Mouse (Mus musculus) spleen, adult 12 weeks (tissue): ENCODE measurements around the gene Col1a1.

Experiments used
- DNase-seq: peaks from one replicate; pipeline ENCODE4 v3.0.0; 2022; ENCODE audit warnings: low spot score

Col1a1 gene

GRCm38 (mm10) chr11:94978178-94978915 lies 42.3 kb downstream of the Col1a1 start:
- no peak for DNase-seq

GRCm38 (mm10) chr11:94978947-94979346 lies 42.9 kb downstream of the Col1a1 start:
- peak; percentile 91 for DNase-seq

GRCm38 (mm10) chr11:94979462-94980179 lies 43.6 kb downstream of the Col1a1 start:
- no peak for DNase-seq

GRCm38 (mm10) chr11:94985140-94985539 lies 49.1 kb downstream of the Col1a1 start:
- no peak for DNase-seq

- no peak for DNase-seq
Measured at GRCm38 (mm10) chr11:94985822-94986221, 49.8 kb downstream of the Col1a1 start.

- DNase-seq = no peak
Measured at GRCm38 (mm10) chr11:94986435-94986834, 50.4 kb downstream of the Col1a1 start.

GRCm38 (mm10) chr11:94987341-94987740 lies 51.3 kb downstream of the Col1a1 start:
- DNase-seq = no peak

GRCm38 (mm10) chr11:94987851-94988250 lies 51.8 kb downstream of the Col1a1 start:
- DNase-seq = no peak

- no peak for DNase-seq
Measured at GRCm38 (mm10) chr11:94988780-94989561, 52.9 kb downstream of the Col1a1 start.

- peak; percentile 68 for DNase-seq
Measured at GRCm38 (mm10) chr11:94989562-94990017, 53.6 kb downstream of the Col1a1 start.

- DNase-seq = no peak
Measured at GRCm38 (mm10) chr11:94990102-94990748, 54.2 kb downstream of the Col1a1 start.

GRCm38 (mm10) chr11:94990749-94991577 lies 54.9 kb downstream of the Col1a1 start, which contains the start of gene Ppp1r9b:
Gene Ppp1r9b (plus strand): TSS chr11:94991035.
- peak; percentile 88 for DNase-seq

- peak; percentile 58 for DNase-seq
Measured at GRCm38 (mm10) chr11:94991641-94992479, 55.8 kb downstream of the Col1a1 start.

- DNase-seq = no peak
Measured at GRCm38 (mm10) chr11:94992480-94992753, 56.4 kb downstream of the Col1a1 start.

- DNase-seq = no peak
Measured at GRCm38 (mm10) chr11:94992754-94993606, 57.0 kb downstream of the Col1a1 start.

GRCm38 (mm10) chr11:94994208-94994814 lies 58.3 kb downstream of the Col1a1 start:
- DNase-seq = no peak

- no peak for DNase-seq
Measured at GRCm38 (mm10) chr11:94994947-94995772, 59.1 kb downstream of the Col1a1 start.

- DNase-seq = no peak
Measured at GRCm38 (mm10) chr11:94996101-94996500, 60.1 kb downstream of the Col1a1 start.
